Mouse (Mus musculus) embryonic facial prominence, embryonic 11.5 days (tissue): Measurements from ENCODE around the gene Ank. TPM values are rescaled to one million over a fixed set of nuclear protein-coding genes. Genes with fewer than 3 reads are reported as not detected.
A peak's percentile ranks its signal among the peaks of the same experiment; 100 is the strongest.

Experiments used
- ATAC-seq: fragments of 200-750 bp; cut with Nextera tagmentation; replicated peaks from 2 replicates; pipeline ENCODE4 v1.8.0; 2017; ENCODE audit warnings: low read depth; ENCODE audit not compliant: insufficient number of reproducible peaks, low FRiP score, low TSS enrichment
- DNase-seq: peaks from one replicate; pipeline ENCODE4 v3.0.0-alpha.2; 2015; ENCODE audit warnings: low spot score
- H3K27ac ChIP-seq: fragments of 300-500 bp; sonication (generic); replicated peaks from 2 replicates; pipeline ENCODE4 v1.5.1; 2014; ENCODE audit warnings: mild to moderate bottlenecking, low read depth, low read length, control low read depth
- H3K27me3 ChIP-seq: fragments of 300-500 bp; sonication (generic); 2 replicates; pipeline ENCODE4 v1.6.1; 2014; ENCODE audit warnings: mild to moderate bottlenecking, low read length, moderate library complexity, mixed read lengths; ENCODE audit not compliant: control insufficient read depth, insufficient read depth
- H3K36me3 ChIP-seq: fragments of 300-500 bp; sonication (generic); replicated peaks from 2 replicates; pipeline ENCODE4 v1.6.1; 2014; ENCODE audit warnings: low read depth, mild to moderate bottlenecking, low read length, moderate library complexity, mixed read lengths; ENCODE audit not compliant: control insufficient read depth, insufficient read depth
- H3K4me1 ChIP-seq: fragments of 300-500 bp; sonication (generic); 2 replicates; pipeline ENCODE4 v1.6.1; 2014; ENCODE audit warnings: low read length, mixed read lengths; ENCODE audit not compliant: control insufficient read depth, insufficient read depth
- H3K4me2 ChIP-seq: fragments of 300-500 bp; sonication (generic); 2 replicates; pipeline ENCODE4 v1.6.1; 2014; ENCODE audit warnings: low read depth, mild to moderate bottlenecking, control low read depth, low read length, moderate library complexity
- H3K4me3 ChIP-seq: fragments of 300-500 bp; sonication (generic); 2 replicates; pipeline ENCODE4 v1.5.1; 2014; ENCODE audit warnings: low read depth, low read length, control low read depth
- H3K9ac ChIP-seq: fragments of 300-500 bp; sonication (generic); replicated peaks from 2 replicates; pipeline ENCODE4 v1.6.1; 2014; ENCODE audit warnings: mild to moderate bottlenecking, control low read depth, low read length
- H3K9me3 ChIP-seq: fragments of 300-500 bp; sonication (generic); replicated peaks from 2 replicates; pipeline ENCODE4 v1.6.1; 2016; ENCODE audit warnings: mild to moderate bottlenecking, low read length, inconsistent platforms, mixed read lengths; ENCODE audit not compliant: control insufficient read depth
- WGBS: fragments of 180-500 bp; shearing (Covaris S2); extraction: QIAGEN DNeasy Blood & Tissue Kit; methylation state at CpG from one replicate; pipeline ENCODE4 v1.1.7; 2014; 5-methylcytosine and 5-hydroxymethylcytosine counted together
- polyA plus RNA-seq: library from polyadenylated mRNA; unstranded; fragments of >200 nt; fragmentation: Nextera tagmentation; extraction: Ambion mirVana; gene quantifications from 2 replicates; pipeline ENCODE4 v1.2.1, GENCODE M21; 2014

Gene Ank
- polyA plus RNA-seq, 1 experiment from 2014 or later, result 8.1 TPM

GRCm38 (mm10) chr15:27583620-27584019 is 117.1 kb downstream of the Ank start:
- DNase-seq (no peak), ATAC-seq (no peak)
- Histone ChIP-seq H3K4me2 (no peak overlapping the region), H3K4me1 (no peaks in the 10 kb centered on the region), H3K9ac (no peak overlapping the region), H3K27me3 (no peaks in the 10 kb centered on the region), H3K4me3 (no peak overlapping the region), H3K9me3 (no peaks in the 10 kb centered on the region), H3K27ac (no peak overlapping the region), H3K36me3 (no peaks in the 10 kb centered on the region)
- 95% methylated on average over 6 of the region's 6 CpGs for WGBS

- Histone ChIP-seq H3K4me3 (no peak overlapping the region), H3K9me3 (no peaks in the 10 kb centered on the region), H3K9ac (no peak overlapping the region), H3K27me3 (no peaks in the 10 kb centered on the region), H3K4me2 (no peak overlapping the region), H3K4me1 (no peaks in the 10 kb centered on the region), H3K27ac (no peak overlapping the region), H3K36me3 (peaks cover 3% of the 10 kb centered on the region; the same call in 1 of the 2 replicates)
- no peak for DNase-seq
- no peak for ATAC-seq
- 74% methylated on average over 4 of the region's 4 CpGs for WGBS
Measured at GRCm38 (mm10) chr15:27585466-27586092, 119.1 kb downstream of the Ank start.

GRCm38 (mm10) chr15:27586093-27586480 is 119.6 kb downstream of the Ank start:
- Histone ChIP-seq H3K27me3 (no peaks in the 10 kb centered on the region), H3K4me3 (no peak overlapping the region), H3K27ac (no peak overlapping the region), H3K36me3 (peaks cover 3% of the 10 kb centered on the region; the same call in 1 of the 2 replicates), H3K4me1 (no peaks in the 10 kb centered on the region), H3K9me3 (no peaks in the 10 kb centered on the region), H3K9ac (no peak overlapping the region), H3K4me2 (no peak overlapping the region)
- ATAC-seq (no peak), DNase-seq (no peak)
- 91% methylated on average over 5 of the region's 5 CpGs for WGBS

GRCm38 (mm10) chr15:27588087-27588826 is 121.8 kb downstream of the Ank start:
- peaks cover 3% of the 10 kb centered on the region; the same call in 1 of the 2 replicates for H3K36me3 ChIP-seq
- H3K27me3 ChIP-seq, result no peaks in the 10 kb centered on the region
- H3K4me2 ChIP-seq, result no peak overlapping the region
- no peak overlapping the region for H3K9ac ChIP-seq
- 84% methylated on average over 14 of the region's 14 CpGs for WGBS
- H3K4me3 ChIP-seq, result no peak overlapping the region
- no peak for ATAC-seq
- H3K27ac ChIP-seq, result no peak overlapping the region
- no peaks in the 10 kb centered on the region for H3K9me3 ChIP-seq
- DNase-seq, result no peak
- H3K4me1 ChIP-seq, result no peaks in the 10 kb centered on the region

- no peak overlapping the region for H3K27ac ChIP-seq
- H3K4me1 ChIP-seq, result peaks cover 3% of the 10 kb centered on the region; the same call in 1 of the 2 replicates
- no peaks in the 10 kb centered on the region for H3K9me3 ChIP-seq
- no peak overlapping the region for H3K9ac ChIP-seq
- no peaks in the 10 kb centered on the region for H3K27me3 ChIP-seq
- H3K4me2 ChIP-seq, result no peak overlapping the region
- DNase-seq (no peak), ATAC-seq (no peak)
- H3K4me3 ChIP-seq, result no peak overlapping the region
- H3K36me3 ChIP-seq, result peaks cover 3% of the 10 kb centered on the region; the same call in 1 of the 2 replicates
- 95% methylated on average over 9 of the region's 9 CpGs for WGBS
Measured at GRCm38 (mm10) chr15:27590812-27591211, 124.3 kb downstream of the Ank start.

- WGBS, result 92% methylated on average over 19 of the region's 19 CpGs
- ATAC-seq (0 out of 2 replicates have a peak, but pooled peaks have one; percentile 26), DNase-seq (no peak)
- H3K27ac ChIP-seq, result no peak overlapping the region
- peaks cover 3% of the 10 kb centered on the region; the same call in 1 of the 2 replicates for H3K4me1 ChIP-seq
- no peaks in the 10 kb centered on the region for H3K27me3 ChIP-seq
- no peak overlapping the region for H3K4me3 ChIP-seq
- no peaks in the 10 kb centered on the region for H3K9me3 ChIP-seq
- no peak overlapping the region for H3K9ac ChIP-seq
- H3K36me3 ChIP-seq, result peaks cover 3% of the 10 kb centered on the region; the same call in 1 of the 2 replicates
- no peak overlapping the region for H3K4me2 ChIP-seq
Measured at GRCm38 (mm10) chr15:27592620-27593320, 126.3 kb downstream of the Ank start.

GRCm38 (mm10) chr15:27593717-27594116 is 127.2 kb downstream of the Ank start:
- Histone ChIP-seq H3K27ac (no peak overlapping the region), H3K9ac (no peak overlapping the region), H3K36me3 (peaks cover 3% of the 10 kb centered on the region; the same call in 1 of the 2 replicates), H3K4me1 (peaks cover 3% of the 10 kb centered on the region; the same call in 1 of the 2 replicates), H3K4me3 (no peak overlapping the region), H3K27me3 (no peaks in the 10 kb centered on the region), H3K4me2 (no peak overlapping the region), H3K9me3 (no peaks in the 10 kb centered on the region)
- ATAC-seq (no peak), DNase-seq (no peak)
- WGBS, result 79% methylated on average over 13 of the region's 13 CpGs
